Mouse (Mus musculus): Measurements from ENCODE around the gene Nek5. TPM values are rescaled to one million over a fixed set of nuclear protein-coding genes. Genes with fewer than 3 reads are reported as not detected.

Gene Nek5
- polyA plus RNA-seq (2016; fragmentation: Nextera tagmentation; extraction: Ambion mirVana), result not detected in 2 replicates

DNA sequence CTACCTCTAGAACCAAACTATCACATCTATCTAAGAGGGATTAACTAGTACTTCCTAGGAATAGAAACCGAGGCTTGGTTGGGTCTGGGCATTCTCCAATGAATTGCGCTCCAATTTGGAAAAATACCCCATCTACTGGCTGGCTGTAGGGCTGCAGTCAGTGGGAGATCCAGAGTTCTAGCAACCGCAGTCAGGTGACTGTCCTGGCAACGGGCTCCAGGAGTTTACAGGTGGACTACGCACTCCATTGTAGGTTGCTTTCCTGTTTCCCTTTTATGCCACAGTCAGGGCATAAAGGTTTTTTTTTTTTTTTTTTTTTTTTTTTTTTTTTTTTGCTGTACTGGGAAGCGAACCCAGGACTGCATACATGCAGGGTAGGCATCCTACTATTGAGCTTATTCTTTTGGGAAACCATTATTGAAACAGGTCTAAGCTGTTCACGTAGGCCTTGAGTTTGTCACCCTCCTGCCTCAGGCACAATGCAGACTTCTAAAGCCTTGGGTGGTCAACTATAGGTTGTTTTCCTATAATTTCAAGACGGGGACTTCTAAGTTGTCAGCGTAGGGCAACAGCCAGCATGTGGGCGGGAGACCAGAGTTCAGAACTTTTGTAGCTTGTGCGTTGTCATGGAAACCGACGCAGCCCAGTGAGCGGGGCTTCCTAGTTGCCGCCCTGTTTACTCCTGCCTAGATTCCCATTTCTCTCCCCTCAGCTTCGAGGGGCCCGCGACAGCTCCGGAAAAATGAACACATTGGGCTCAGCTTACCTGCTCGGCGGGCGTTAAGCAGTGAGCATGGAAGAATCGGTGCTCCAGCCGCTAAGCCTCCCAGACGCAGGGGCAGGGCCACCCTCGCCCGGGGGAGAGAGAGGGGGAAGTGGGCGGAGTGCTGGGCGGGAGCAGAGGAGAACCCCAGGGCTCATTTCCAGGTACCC, at the start of gene Nek5:
Gene Nek5, minus strand, starts transcription at position 834 of the 933 bp plus-strand sequence.
- H3K36me3 ChIP-seq (replicated peaks), result peaks cover 19% of the 10 kb centered on the region
- H3K9me3 ChIP-seq, result no peaks in the 10 kb centered on the region
- H3K27me3 ChIP-seq (ENCODE audit: poor library complexity, severe bottlenecking), result peaks cover 13% of the 10 kb centered on the region; the same call in 1 of the 2 replicates
- WGBS, result 2% methylated on average over 29 of the region's 29 CpGs
- H3K4me3 ChIP-seq, result peak within 1 kb of the TSS; percentile 59
- H3K27ac ChIP-seq, result 0 out of 2 replicates have a peak within 1 kb of the TSS, but pooled peaks have one; percentile 8
- peak; percentile 66 for DNase-seq (ENCODE audit: extremely low spot score, low spot score)
- H3K4me1 ChIP-seq, result peaks cover 13% of the 10 kb centered on the region

DNA sequence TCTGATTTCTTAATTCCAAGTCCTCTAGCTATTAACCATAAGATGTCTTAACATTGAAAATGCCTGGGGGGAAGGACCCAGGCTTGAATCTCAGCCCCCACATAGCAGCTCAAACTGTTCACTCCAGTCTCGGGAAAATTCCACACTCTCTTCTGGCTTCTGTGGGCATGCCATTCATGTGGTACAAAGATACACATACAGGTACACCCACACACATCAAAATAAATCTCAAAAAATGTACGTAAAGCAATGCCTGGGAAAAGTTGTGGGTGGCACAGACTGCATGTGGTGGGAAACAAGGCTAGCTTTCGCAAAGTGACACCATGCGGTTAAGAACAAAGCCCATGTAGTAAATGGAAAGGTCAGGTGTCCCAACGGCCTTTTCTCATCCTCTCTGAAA, 44.3 kb upstream of the Nek5 start:
- WGBS, result 93% methylated on average over 5 of the region's 5 CpGs
- H3K9me3 ChIP-seq, result no peaks in the 10 kb centered on the region
- H3K27me3 ChIP-seq (ENCODE audit: poor library complexity, severe bottlenecking), result no peaks in the 10 kb centered on the region
- peaks cover 68% of the 10 kb centered on the region for H3K36me3 ChIP-seq (replicated peaks)
- H3K27ac ChIP-seq, result no peak overlapping the region
- peaks cover 18% of the 10 kb centered on the region for H3K4me1 ChIP-seq
- no peak for DNase-seq (ENCODE audit: extremely low spot score, low spot score)
- no peak overlapping the region for H3K4me3 ChIP-seq

DNA sequence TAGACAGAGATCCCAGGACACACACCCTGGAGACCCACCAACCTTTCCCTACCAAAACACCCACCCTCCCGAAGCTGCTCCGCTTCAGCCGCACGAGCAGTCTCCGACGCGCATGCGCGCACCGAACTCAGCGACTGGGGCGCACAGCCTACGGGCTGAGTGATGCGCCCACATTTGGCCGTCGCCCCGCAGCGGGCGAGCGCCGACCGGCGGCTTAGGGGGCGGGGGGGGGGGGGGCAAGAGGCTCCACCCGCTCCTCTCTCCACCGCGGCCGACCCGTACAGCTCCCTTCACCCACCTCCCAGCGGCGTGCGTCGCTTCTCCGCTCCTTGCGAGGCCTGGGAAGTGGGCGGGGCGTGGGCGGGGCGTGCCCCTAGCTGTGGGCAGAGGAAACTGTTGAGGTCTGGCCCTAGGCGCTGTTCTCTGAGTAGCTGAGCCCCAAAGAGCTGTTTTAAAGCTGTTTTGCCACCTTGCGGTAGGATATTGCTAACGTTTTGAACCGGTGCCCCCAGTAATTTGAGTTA, 41.3 kb upstream of the Nek5 start, which contains the start of gene Nek3:
Gene Nek3, minus strand, starts transcription at position 356 of the 524 bp plus-strand sequence.
- Histone ChIP-seq H3K27ac (peak within 1 kb of the TSS; percentile 90), H3K36me3 (replicated peaks) (peaks cover 43% of the 10 kb centered on the region), H3K27me3 (ENCODE audit: poor library complexity, severe bottlenecking) (no peaks in the 10 kb centered on the region), H3K4me1 (peaks cover 18% of the 10 kb centered on the region), H3K9me3 (no peaks in the 10 kb centered on the region), H3K4me3 (peak within 1 kb of the TSS; percentile 70)
- 0% methylated on average over 34 of the region's 43 CpGs for WGBS
- peak; percentile 93 for DNase-seq (ENCODE audit: extremely low spot score, low spot score)

GRCm38 (mm10) chr8:22165251-22166079, 40.6 kb upstream of the Nek5 start:
- Histone ChIP-seq H3K4me1 (peaks cover 18% of the 10 kb centered on the region), H3K36me3 (replicated peaks) (peaks cover 36% of the 10 kb centered on the region), H3K27me3 (ENCODE audit: poor library complexity, severe bottlenecking) (no peaks in the 10 kb centered on the region), H3K4me3 (peak overlapping the region; percentile 70), H3K9me3 (no peaks in the 10 kb centered on the region), H3K27ac (peak overlapping the region; percentile 90)
- 62% methylated on average over 10 of the region's 10 CpGs for WGBS
- no peak for DNase-seq (ENCODE audit: extremely low spot score, low spot score)

- no peak overlapping the region for H3K4me3 ChIP-seq
- H3K27ac ChIP-seq, result no peak overlapping the region
- no peak for DNase-seq (ENCODE audit: extremely low spot score, low spot score)
- peaks cover 32% of the 10 kb centered on the region for H3K36me3 ChIP-seq (replicated peaks)
- 92% methylated on average over 10 of the region's 10 CpGs for WGBS
- H3K4me1 ChIP-seq, result peaks cover 18% of the 10 kb centered on the region
- H3K27me3 ChIP-seq (ENCODE audit: poor library complexity, severe bottlenecking), result no peaks in the 10 kb centered on the region
- H3K9me3 ChIP-seq, result no peaks in the 10 kb centered on the region
These were observed 39.6 kb upstream of the Nek5 start for GRCm38 (mm10) chr8:22164431-22164830.

DNA sequence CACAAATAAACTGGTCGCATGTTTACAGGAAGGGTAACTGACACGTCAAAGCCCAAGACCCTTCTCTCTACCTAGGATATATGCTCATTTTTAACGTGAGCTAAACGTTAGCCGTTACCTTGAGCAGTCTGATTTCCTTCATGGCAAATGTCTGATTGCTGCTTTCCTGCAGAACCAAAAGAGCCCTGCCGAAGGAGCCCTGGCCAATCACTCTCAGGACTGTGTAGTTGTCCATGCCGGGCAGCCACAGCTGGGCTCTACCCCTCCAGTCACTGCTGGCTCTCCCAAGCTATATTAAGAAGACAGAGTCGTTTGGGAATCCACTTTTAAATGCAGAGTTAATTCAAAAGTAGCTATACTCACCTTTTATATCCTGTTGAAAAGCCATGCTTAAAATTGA, 37.4 kb upstream of the Nek5 start:
- Histone ChIP-seq H3K36me3 (replicated peaks) (peaks cover 15% of the 10 kb centered on the region), H3K4me1 (peaks cover 18% of the 10 kb centered on the region), H3K27ac (no peak overlapping the region), H3K9me3 (no peaks in the 10 kb centered on the region), H3K4me3 (no peak overlapping the region), H3K27me3 (ENCODE audit: poor library complexity, severe bottlenecking) (no peaks in the 10 kb centered on the region)
- no peak for DNase-seq (ENCODE audit: extremely low spot score, low spot score)
- 93% methylated on average over 8 of the region's 8 CpGs for whole genome bisulfite sequencing

- Histone ChIP-seq H3K9me3 (0 out of 2 replicates have a peak, but pooled peaks cover 2% of the 10 kb centered on the region), H3K27ac (no peak overlapping the region), H3K27me3 (ENCODE audit: poor library complexity, severe bottlenecking) (no peaks in the 10 kb centered on the region), H3K36me3 (replicated peaks) (peaks cover 24% of the 10 kb centered on the region), H3K4me1 (no peaks in the 10 kb centered on the region), H3K4me3 (no peak overlapping the region)
- no peak for DNase-seq (ENCODE audit: extremely low spot score, low spot score)
- WGBS, result 95% methylated on average over 3 of the region's 3 CpGs
These were observed 25.5 kb upstream of the Nek5 start for GRCm38 (mm10) chr8:22150345-22150663.

DNA sequence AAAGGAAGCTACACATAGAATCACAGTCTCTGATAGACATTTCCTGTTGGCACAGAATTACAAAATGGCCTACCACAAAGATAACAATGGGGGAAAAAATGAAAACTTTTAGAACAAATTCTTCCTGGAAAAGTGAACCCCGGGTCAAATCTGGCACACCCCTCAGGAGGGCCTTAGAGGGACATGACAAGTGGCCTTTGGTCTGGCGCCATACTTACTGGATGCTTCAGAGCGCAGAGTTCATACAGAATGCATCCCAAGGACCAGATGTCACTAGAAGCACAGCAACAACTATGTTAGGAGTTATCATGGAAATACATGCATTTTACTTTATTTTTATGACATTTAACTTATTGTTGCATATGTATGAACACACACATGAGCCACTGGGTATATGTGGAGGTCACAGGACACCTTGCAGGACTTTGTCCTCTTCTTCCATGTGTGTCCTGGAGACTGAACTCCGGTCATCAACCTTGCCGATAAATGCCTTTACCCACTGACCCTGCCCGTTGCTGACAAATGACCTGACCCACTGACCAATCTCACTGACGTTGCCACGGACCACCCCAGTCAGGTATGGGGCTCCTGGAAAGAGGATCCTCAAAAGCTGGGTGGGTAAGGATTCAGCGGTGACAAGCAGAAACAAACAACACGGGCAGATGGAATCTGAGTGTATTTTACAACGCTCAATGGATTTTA, 24.9 kb upstream of the Nek5 start:
- 0 out of 2 replicates have a peak, but pooled peaks cover 2% of the 10 kb centered on the region for H3K9me3 ChIP-seq
- WGBS, result 94% methylated on average over 11 of the region's 11 CpGs
- no peak overlapping the region for H3K4me3 ChIP-seq
- H3K27me3 ChIP-seq (ENCODE audit: poor library complexity, severe bottlenecking), result no peaks in the 10 kb centered on the region
- peaks cover 18% of the 10 kb centered on the region for H3K36me3 ChIP-seq (replicated peaks)
- no peak overlapping the region for H3K27ac ChIP-seq
- no peak for DNase-seq (ENCODE audit: extremely low spot score, low spot score)
- no peaks in the 10 kb centered on the region for H3K4me1 ChIP-seq

DNA sequence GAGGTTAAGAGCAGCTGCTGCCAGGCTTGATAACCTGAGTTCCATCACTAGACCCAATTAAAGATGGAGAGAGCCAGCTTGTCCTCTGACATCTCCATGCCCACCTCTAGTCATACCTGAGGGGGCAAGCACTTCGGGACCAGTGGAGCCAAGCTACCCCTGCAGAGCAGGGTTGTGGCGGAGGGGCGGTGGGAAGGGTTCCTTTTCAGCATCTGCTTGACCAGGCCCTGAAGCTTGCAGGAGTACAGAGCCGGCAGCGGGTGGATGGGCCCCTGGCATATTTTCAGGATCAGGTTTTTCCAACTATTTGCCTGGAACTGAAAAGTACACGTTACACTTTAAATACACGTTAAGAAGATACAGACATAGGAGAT, 23.5 kb upstream of the Nek5 start:
- no peak overlapping the region for H3K27ac ChIP-seq
- no peaks in the 10 kb centered on the region for H3K27me3 ChIP-seq (ENCODE audit: poor library complexity, severe bottlenecking)
- DNase-seq (ENCODE audit: extremely low spot score, low spot score), result no peak
- WGBS, result 95% methylated on average over 7 of the region's 7 CpGs
- H3K36me3 ChIP-seq (replicated peaks), result peaks cover 18% of the 10 kb centered on the region
- H3K9me3 ChIP-seq, result 0 out of 2 replicates have a peak, but pooled peaks cover 2% of the 10 kb centered on the region
- no peaks in the 10 kb centered on the region for H3K4me1 ChIP-seq
- H3K4me3 ChIP-seq, result no peak overlapping the region

DNA sequence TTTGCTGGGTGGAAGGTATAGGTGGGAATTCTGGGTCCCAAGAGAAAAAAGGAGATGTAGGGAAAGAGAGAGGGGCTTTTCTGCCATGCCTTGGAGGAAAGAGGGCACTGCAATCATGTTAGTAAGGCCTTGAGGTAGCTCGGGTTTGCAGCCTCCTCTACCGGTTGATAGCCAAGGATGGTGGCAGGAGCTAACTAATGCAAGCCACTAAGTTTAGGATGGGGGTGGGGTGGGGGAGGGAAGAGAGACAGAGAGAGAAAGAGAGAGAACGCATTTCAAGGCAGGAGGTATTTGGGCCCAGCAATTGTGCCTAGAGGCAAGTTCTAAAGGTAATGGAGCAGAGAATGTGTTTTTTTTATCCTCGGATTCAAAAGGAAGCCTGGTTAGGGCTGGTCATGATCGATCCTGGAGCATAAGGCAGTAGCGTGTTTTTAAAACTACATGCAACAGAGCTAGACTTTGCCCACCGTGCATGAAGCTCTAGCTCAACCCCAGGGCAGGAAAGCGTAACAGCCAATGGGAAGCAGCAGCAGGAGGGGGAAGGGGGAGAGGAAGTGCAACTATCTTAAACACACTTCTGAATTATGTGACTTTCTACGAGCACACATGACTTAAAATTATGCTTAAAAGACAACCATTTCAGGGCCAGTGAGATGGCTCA, 23.0 kb upstream of the Nek5 start:
- WGBS, result 73% methylated on average over 9 of the region's 9 CpGs
- H3K36me3 ChIP-seq (replicated peaks), result peaks cover 19% of the 10 kb centered on the region
- H3K27ac ChIP-seq, result no peak overlapping the region
- H3K4me3 ChIP-seq, result no peak overlapping the region
- H3K4me1 ChIP-seq, result no peaks in the 10 kb centered on the region
- H3K9me3 ChIP-seq, result 0 out of 2 replicates have a peak, but pooled peaks cover 2% of the 10 kb centered on the region
- H3K27me3 ChIP-seq (ENCODE audit: poor library complexity, severe bottlenecking), result no peaks in the 10 kb centered on the region
- no peak for DNase-seq (ENCODE audit: extremely low spot score, low spot score)

DNA sequence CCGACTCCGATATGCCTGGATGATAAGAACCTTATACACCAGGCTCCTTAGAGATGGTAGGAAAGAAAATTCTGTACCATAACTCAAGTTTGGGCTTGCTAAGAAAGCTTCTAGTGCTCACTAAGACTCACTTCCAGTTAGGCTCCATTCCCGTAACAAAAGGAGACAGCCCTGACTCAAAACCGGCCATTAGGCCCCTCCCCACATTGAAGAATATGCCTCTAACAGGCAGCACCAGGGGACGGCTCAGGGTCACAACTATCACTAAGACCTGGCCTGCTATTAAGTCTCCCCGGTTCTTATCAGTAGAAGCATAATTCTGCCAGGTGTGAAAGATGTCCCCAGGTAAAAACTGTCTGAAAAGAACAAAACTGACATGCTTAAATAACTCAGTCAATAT, 21.0 kb upstream of the Nek5 start:
- Histone ChIP-seq H3K27me3 (ENCODE audit: poor library complexity, severe bottlenecking) (no peaks in the 10 kb centered on the region), H3K36me3 (replicated peaks) (peaks cover 31% of the 10 kb centered on the region), H3K9me3 (0 out of 2 replicates have a peak, but pooled peaks cover 2% of the 10 kb centered on the region), H3K4me3 (no peak overlapping the region), H3K4me1 (no peaks in the 10 kb centered on the region), H3K27ac (no peak overlapping the region)
- 83% methylated on average over 6 of the region's 6 CpGs for WGBS
- DNase-seq (ENCODE audit: extremely low spot score, low spot score), result no peak

Measured in forebrain, embryonic 10.5 days (tissue).